Mouse (Mus musculus) neural tube, embryonic 11.5 days (tissue): ENCODE measurements at regions not wholly inside any gene's neighbourhood (a gene's known extent, or its start where the extent isn't known, plus 50 kb on each side); places are given as distances from the start of the nearest gene placed in this dataset.

Experiments
- ATAC-seq: fragments of 200-750 bp; cut with Nextera tagmentation; 2 replicates; pipeline ENCODE4 v1.8.0; 2017; ENCODE audit warnings: moderate number of reproducible peaks, mild to moderate bottlenecking, moderate TSS enrichment, moderate library complexity; ENCODE audit not compliant: insufficient read depth, low FRiP score, low TSS enrichment
- DNase-seq: peaks from one replicate; pipeline ENCODE4 v3.0.0-alpha.2; 2015; ENCODE audit warnings: low spot score
- H3K27ac ChIP-seq: fragments of 300-500 bp; sonication (generic); 2 replicates; pipeline ENCODE4 v1.5.1; 2014; ENCODE audit warnings: low read depth, mild to moderate bottlenecking, low read length
- H3K27me3 ChIP-seq: fragments of 300-500 bp; sonication (generic); 2 replicates; pipeline ENCODE4 v1.6.1; 2014; ENCODE audit warnings: mild to moderate bottlenecking, low read length, mixed read lengths; ENCODE audit not compliant: control insufficient read depth, insufficient read depth
- H3K36me3 ChIP-seq: fragments of 300-500 bp; sonication (generic); 2 replicates; pipeline ENCODE4 v1.6.1; 2014; ENCODE audit warnings: mild to moderate bottlenecking, low read length, moderate library complexity, mixed read lengths; ENCODE audit not compliant: control insufficient read depth, insufficient read depth
- H3K4me1 ChIP-seq: fragments of 300-500 bp; sonication (generic); 2 replicates; pipeline ENCODE4 v1.6.1; 2014; ENCODE audit warnings: low read length, mixed read lengths; ENCODE audit not compliant: control insufficient read depth, insufficient read depth
- H3K4me2 ChIP-seq: fragments of 300-500 bp; sonication (generic); 2 replicates; pipeline ENCODE4 v1.6.1; 2014; ENCODE audit warnings: low read depth, mild to moderate bottlenecking, moderate library complexity
- H3K4me3 ChIP-seq: fragments of 300-500 bp; sonication (generic); 2 replicates; pipeline ENCODE4 v1.5.1; 2014; ENCODE audit warnings: low read depth, low read length
- H3K9ac ChIP-seq: fragments of 300-500 bp; sonication (generic); 2 replicates; pipeline ENCODE4 v1.6.1; 2014; ENCODE audit warnings: mild to moderate bottlenecking, low read length
- H3K9me3 ChIP-seq: fragments of 300-500 bp; sonication (generic); 2 replicates; pipeline ENCODE4 v1.6.1; 2016; ENCODE audit warnings: low read length; ENCODE audit not compliant: control insufficient read depth
- WGBS: fragments of 180-500 bp; shearing (Covaris S2); extraction: QIAGEN DNeasy Blood & Tissue Kit; methylation state at CpG from one replicate; pipeline ENCODE4 v1.1.7; 2014; 5-methylcytosine and 5-hydroxymethylcytosine counted together

DNA sequence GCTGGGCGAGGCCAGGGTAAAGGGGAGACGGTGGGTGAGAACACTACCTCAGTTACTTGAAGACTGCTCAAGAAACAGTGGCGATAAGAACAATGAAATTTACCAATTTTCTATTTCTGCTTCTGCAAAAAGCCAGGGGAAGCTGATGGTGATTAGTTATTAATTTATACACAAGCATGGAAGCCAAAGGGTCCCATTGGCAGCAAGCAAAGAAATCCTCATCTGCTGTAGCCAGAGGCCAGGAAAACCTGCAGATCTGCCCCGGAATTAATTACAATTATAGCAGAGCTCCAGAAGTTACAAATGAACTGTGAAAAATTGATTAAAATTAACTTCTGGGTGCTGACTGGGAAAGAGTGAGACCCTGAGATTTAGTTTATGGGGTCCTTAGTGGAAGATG, 506.2 kb upstream of the Rgma start:
- 88% methylated on average over 4 of the region's 4 CpGs for WGBS
- Histone ChIP-seq H3K4me1 (0 out of 2 replicates have a peak, but pooled peaks cover 5% of the 10 kb centered on the region), H3K36me3 (no peaks in the 10 kb centered on the region), H3K9me3 (no peaks in the 10 kb centered on the region), H3K4me3 (no peak overlapping the region), H3K27ac (no peak overlapping the region), H3K4me2 (no peak overlapping the region), H3K27me3 (no peaks in the 10 kb centered on the region), H3K9ac (no peak overlapping the region)
- no peak for DNase-seq
- no peak for ATAC-seq

DNA sequence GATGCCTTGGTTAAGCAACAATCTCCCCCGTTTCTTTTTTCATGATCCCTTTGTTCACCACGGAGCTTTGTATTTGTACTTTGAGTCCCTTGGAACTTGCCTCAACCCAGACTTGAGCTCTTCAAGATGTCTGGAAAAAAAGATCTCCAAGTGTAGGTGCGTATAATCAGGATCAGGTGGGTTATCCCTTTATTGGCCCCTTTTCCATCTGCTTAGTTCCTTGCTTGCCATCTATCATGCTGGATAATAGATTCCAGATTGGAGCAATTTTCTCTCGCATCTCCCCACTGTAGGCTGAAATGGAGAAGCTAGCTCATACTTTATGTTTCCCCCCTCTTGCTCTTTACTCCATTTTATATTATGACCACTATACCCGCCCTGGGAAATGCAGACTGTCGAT, 474.5 kb upstream of the Rgma start:
- H3K9me3 ChIP-seq: no peaks in the 10 kb centered on the region
- DNase-seq (no peak), ATAC-seq (no peak)
- 79% methylated on average over 6 of the region's 6 CpGs for WGBS
- H3K4me2 ChIP-seq: no peak overlapping the region
- H3K4me1 ChIP-seq: no peaks in the 10 kb centered on the region
- no peaks in the 10 kb centered on the region for H3K27me3 ChIP-seq
- H3K4me3 ChIP-seq: no peak overlapping the region
- no peak overlapping the region for H3K9ac ChIP-seq
- H3K27ac ChIP-seq: no peak overlapping the region
- no peaks in the 10 kb centered on the region for H3K36me3 ChIP-seq

GRCm38 (mm10) chr7:72905891-72906290, 469.4 kb upstream of the Rgma start:
- 68% methylated on average over 2 of the region's 2 CpGs for WGBS
- DNase-seq (no peak), ATAC-seq (no peak)
- Histone ChIP-seq H3K27ac (no peak overlapping the region), H3K27me3 (no peaks in the 10 kb centered on the region), H3K4me1 (no peaks in the 10 kb centered on the region), H3K36me3 (no peaks in the 10 kb centered on the region), H3K4me3 (no peak overlapping the region), H3K9me3 (no peaks in the 10 kb centered on the region), H3K4me2 (no peak overlapping the region), H3K9ac (no peak overlapping the region)

- ATAC-seq (no peak), DNase-seq (no peak)
- Histone ChIP-seq H3K4me3 (no peak overlapping the region), H3K4me1 (no peaks in the 10 kb centered on the region), H3K27ac (no peak overlapping the region), H3K4me2 (no peak overlapping the region), H3K9me3 (no peaks in the 10 kb centered on the region), H3K27me3 (no peaks in the 10 kb centered on the region), H3K36me3 (no peaks in the 10 kb centered on the region), H3K9ac (no peak overlapping the region)
- WGBS: 78% methylated on average over 4 of the region's 4 CpGs
These were observed 468.8 kb upstream of the Rgma start for GRCm38 (mm10) chr7:72906536-72906935.

GRCm38 (mm10) chr7:72926772-72927380, 448.4 kb upstream of the Rgma start:
- peak; percentile 15 for DNase-seq
- WGBS: 69% methylated on average over 20 of the region's 20 CpGs
- no peak overlapping the region for H3K9ac ChIP-seq
- no peaks in the 10 kb centered on the region for H3K9me3 ChIP-seq
- no peak overlapping the region for H3K4me3 ChIP-seq
- ATAC-seq: no peak
- no peaks in the 10 kb centered on the region for H3K27me3 ChIP-seq
- no peaks in the 10 kb centered on the region for H3K36me3 ChIP-seq
- no peak overlapping the region for H3K4me2 ChIP-seq
- H3K4me1 ChIP-seq: no peaks in the 10 kb centered on the region
- H3K27ac ChIP-seq: no peak overlapping the region

GRCm38 (mm10) chr7:72938842-72939241, 436.5 kb upstream of the Rgma start:
- no peak for DNase-seq
- WGBS: 91% methylated on average over 2 of the region's 2 CpGs
- no peaks in the 10 kb centered on the region for H3K9me3 ChIP-seq
- no peak overlapping the region for H3K4me3 ChIP-seq
- no peaks in the 10 kb centered on the region for H3K4me1 ChIP-seq
- no peak overlapping the region for H3K9ac ChIP-seq
- no peak overlapping the region for H3K4me2 ChIP-seq
- H3K36me3 ChIP-seq: no peaks in the 10 kb centered on the region
- ATAC-seq: no peak
- H3K27me3 ChIP-seq: no peaks in the 10 kb centered on the region
- H3K27ac ChIP-seq: no peak overlapping the region

GRCm38 (mm10) chr7:72947531-72947930, 427.8 kb upstream of the Rgma start:
- H3K9ac ChIP-seq: no peak overlapping the region
- H3K9me3 ChIP-seq: no peaks in the 10 kb centered on the region
- H3K4me1 ChIP-seq: no peaks in the 10 kb centered on the region
- ATAC-seq: no peak
- no peaks in the 10 kb centered on the region for H3K27me3 ChIP-seq
- 97% methylated on average over 1 of the region's 1 CpGs for WGBS
- no peak overlapping the region for H3K27ac ChIP-seq
- no peak overlapping the region for H3K4me2 ChIP-seq
- H3K36me3 ChIP-seq: no peaks in the 10 kb centered on the region
- no peak for DNase-seq
- no peak overlapping the region for H3K4me3 ChIP-seq

GRCm38 (mm10) chr7:72948026-72948425, 427.3 kb upstream of the Rgma start:
- Histone ChIP-seq H3K4me1 (no peaks in the 10 kb centered on the region), H3K4me3 (no peak overlapping the region), H3K27ac (no peak overlapping the region), H3K9me3 (no peaks in the 10 kb centered on the region), H3K9ac (no peak overlapping the region), H3K36me3 (no peaks in the 10 kb centered on the region), H3K4me2 (no peak overlapping the region), H3K27me3 (no peaks in the 10 kb centered on the region)
- WGBS: 60% methylated on average over 5 of the region's 5 CpGs
- no peak for DNase-seq
- ATAC-seq: no peak

- no peaks in the 10 kb centered on the region for H3K4me1 ChIP-seq
- no peak for DNase-seq
- ATAC-seq: no peak
- H3K4me2 ChIP-seq: no peak overlapping the region
- H3K27ac ChIP-seq: no peak overlapping the region
- H3K27me3 ChIP-seq: no peaks in the 10 kb centered on the region
- 56% methylated on average over 3 of the region's 3 CpGs for WGBS
- H3K4me3 ChIP-seq: no peak overlapping the region
- H3K9me3 ChIP-seq: no peaks in the 10 kb centered on the region
- no peak overlapping the region for H3K9ac ChIP-seq
- no peaks in the 10 kb centered on the region for H3K36me3 ChIP-seq
These were observed 426.6 kb upstream of the Rgma start for GRCm38 (mm10) chr7:72948666-72949065.
